Mouse (Mus musculus) forebrain, embryonic 14.5 days (tissue): ENCODE results near the gene Slc6a2. TPM values are rescaled to one million over a fixed set of nuclear protein-coding genes. Genes with fewer than 3 reads are reported as not detected.
A peak's percentile ranks its signal among the peaks of the same experiment; 100 is the strongest.

Experiments
- ATAC-seq: fragments of 200-750 bp; cut with Nextera tagmentation; 2 replicates; pipeline ENCODE4 v1.8.0; 2017; ENCODE audit warnings: mild to moderate bottlenecking, moderate library complexity
- DNase-seq: peaks from one replicate; pipeline ENCODE4 v3.0.0-alpha.2; 2015; ENCODE audit warnings: low spot score
- H3K27ac ChIP-seq: fragments of 300-500 bp; sonication (generic); 2 replicates; pipeline ENCODE4 v1.5.1; 2014; ENCODE audit warnings: low read depth, mild to moderate bottlenecking, control low read depth, low read length, moderate library complexity
- H3K27me3 ChIP-seq: fragments of 300-500 bp; sonication (generic); replicated peaks from 2 replicates; pipeline ENCODE4 v1.6.1; 2014; ENCODE audit warnings: low read length, control low read depth, mixed read lengths; ENCODE audit not compliant: control insufficient read depth, insufficient read depth
- H3K36me3 ChIP-seq: fragments of 300-500 bp; sonication (generic); 2 replicates; pipeline ENCODE4 v1.6.1; 2014; ENCODE audit warnings: low read length, control low read depth; ENCODE audit not compliant: control insufficient read depth, insufficient read depth
- H3K4me1 ChIP-seq: fragments of 300-500 bp; sonication (generic); 2 replicates; pipeline ENCODE4 v1.6.1; 2014; ENCODE audit warnings: antibody characterized with exemption, low read length, control low read depth; ENCODE audit not compliant: control insufficient read depth, insufficient read depth
- H3K4me2 ChIP-seq: fragments of 300-500 bp; sonication (generic); 2 replicates; pipeline ENCODE4 v1.6.1; 2014; ENCODE audit warnings: mild to moderate bottlenecking, control low read depth, low read length
- H3K4me3 ChIP-seq: fragments of 300-500 bp; sonication (generic); 2 replicates; pipeline ENCODE4 v1.5.1; 2014; ENCODE audit warnings: low read depth, low read length, control low read depth
- H3K9ac ChIP-seq: fragments of 300-500 bp; sonication (generic); 2 replicates; pipeline ENCODE4 v1.6.1; 2014; ENCODE audit warnings: mild to moderate bottlenecking, low read length, control low read depth, moderate library complexity
- H3K9me3 ChIP-seq: fragments of 300-500 bp; sonication (generic); replicated peaks from 2 replicates; pipeline ENCODE4 v1.6.1; 2016; ENCODE audit warnings: low read length, control low read depth, mixed read lengths; ENCODE audit not compliant: control insufficient read depth
- whole genome bisulfite sequencing: fragments of 180-500 bp; shearing (Covaris S2); extraction: QIAGEN DNeasy Blood & Tissue Kit; methylation state at CpG from one replicate; pipeline ENCODE4 v1.1.7; 2014; 5-methylcytosine and 5-hydroxymethylcytosine counted together
- polyA plus RNA-seq: library from polyadenylated mRNA; unstranded; fragments of >200 nt; fragmentation: Nextera tagmentation; extraction: Ambion mirVana; gene quantifications from 2 replicates; pipeline ENCODE4 v1.2.1, GENCODE M21; 2014

Gene Slc6a2
- not detected in 2 replicates for polyA plus RNA-seq

DNA sequence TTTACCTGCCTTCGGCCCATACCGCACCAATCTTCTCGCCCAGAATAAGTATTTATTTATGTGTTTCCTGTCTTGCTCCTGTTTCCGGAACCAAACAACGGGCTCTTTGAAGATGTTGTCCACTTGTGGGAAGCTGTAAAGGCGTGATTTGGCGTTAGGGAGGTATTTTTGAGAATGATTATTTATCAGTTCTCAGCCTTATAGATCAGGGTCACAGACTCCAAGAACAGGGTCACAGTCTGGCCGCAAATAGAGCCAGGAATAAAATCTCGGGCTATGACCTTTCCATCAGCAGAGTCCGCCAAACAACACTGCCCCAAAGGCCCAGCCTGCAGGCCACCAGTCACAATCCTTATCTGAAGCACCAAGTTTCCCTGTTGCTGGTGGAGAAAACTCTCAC is at the start of gene Slc6a2:
Gene Slc6a2, plus strand, starts transcription at position 301 of the 400 bp plus-strand sequence.
- Histone ChIP-seq H3K4me2 (peak within 1 kb of the TSS; percentile 52), H3K4me1 (0 out of 2 replicates have a peak, but pooled peaks cover 4% of the 10 kb centered on the region), H3K36me3 (no peaks in the 10 kb centered on the region), H3K27me3 (peaks cover 34% of the 10 kb centered on the region), H3K27ac (no peak within 1 kb of the TSS), H3K4me3 (peak within 1 kb of the TSS; percentile 24), H3K9ac (peak within 1 kb of the TSS; percentile 37; the same call in 1 of the 2 replicates), H3K9me3 (no peaks in the 10 kb centered on the region)
- WGBS: 80% methylated on average over 10 of the region's 10 CpGs
- no peak for ATAC-seq
- DNase-seq: no peak

DNA sequence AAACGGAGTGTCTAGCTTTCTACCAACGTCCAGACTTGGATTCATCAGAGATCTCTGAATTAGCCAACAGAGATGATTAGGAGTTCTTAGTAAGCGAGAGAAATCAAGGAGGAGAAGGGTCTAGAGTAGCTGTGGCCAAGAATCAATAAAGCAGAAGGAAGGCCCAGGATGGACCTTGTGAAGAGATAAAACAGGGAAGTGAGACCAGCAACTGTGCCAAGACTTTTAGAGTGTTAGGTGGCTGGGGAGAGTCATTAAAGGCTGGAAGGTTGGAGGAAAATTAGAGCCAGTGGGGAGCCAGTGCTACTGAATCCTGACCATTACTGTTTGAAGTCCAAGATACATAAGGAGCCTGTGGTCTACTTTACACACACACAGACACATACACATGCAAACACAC is 48.4 kb upstream of the Slc6a2 start:
- 77% methylated on average over 3 of the region's 3 CpGs for WGBS
- H3K36me3 ChIP-seq: no peaks in the 10 kb centered on the region
- no peak for DNase-seq
- no peaks in the 10 kb centered on the region for H3K9me3 ChIP-seq
- ATAC-seq: no peak
- H3K27me3 ChIP-seq: no peaks in the 10 kb centered on the region
- H3K4me3 ChIP-seq: no peak overlapping the region
- H3K27ac ChIP-seq: no peak overlapping the region
- H3K4me2 ChIP-seq: no peak overlapping the region
- no peaks in the 10 kb centered on the region for H3K4me1 ChIP-seq
- H3K9ac ChIP-seq: no peak overlapping the region

DNA sequence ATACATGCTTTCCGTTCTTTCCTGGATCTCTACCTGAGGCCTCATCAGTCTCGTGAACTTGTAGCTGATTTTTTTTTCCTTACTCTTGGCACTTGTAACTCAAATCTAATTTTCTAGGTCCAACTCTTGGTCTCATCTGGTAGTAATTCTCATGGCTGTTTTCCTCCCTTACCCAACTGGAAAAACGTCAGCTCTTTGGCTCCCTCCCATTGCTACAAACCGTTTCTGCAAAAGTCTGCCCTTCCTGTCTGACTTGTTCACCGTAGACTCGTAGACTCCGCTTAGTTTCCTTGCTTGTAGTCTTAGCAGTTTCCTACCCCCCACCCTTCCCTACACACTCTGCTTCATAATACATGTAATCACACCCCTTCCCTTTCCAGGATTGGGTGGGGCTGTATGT is 46.5 kb upstream of the Slc6a2 start:
- Histone ChIP-seq H3K9ac (no peak overlapping the region), H3K27me3 (no peaks in the 10 kb centered on the region), H3K4me2 (no peak overlapping the region), H3K9me3 (no peaks in the 10 kb centered on the region), H3K36me3 (no peaks in the 10 kb centered on the region), H3K4me1 (no peaks in the 10 kb centered on the region), H3K27ac (no peak overlapping the region), H3K4me3 (no peak overlapping the region)
- ATAC-seq: no peak
- 93% methylated on average over 7 of the region's 7 CpGs for WGBS
- no peak for DNase-seq

DNA sequence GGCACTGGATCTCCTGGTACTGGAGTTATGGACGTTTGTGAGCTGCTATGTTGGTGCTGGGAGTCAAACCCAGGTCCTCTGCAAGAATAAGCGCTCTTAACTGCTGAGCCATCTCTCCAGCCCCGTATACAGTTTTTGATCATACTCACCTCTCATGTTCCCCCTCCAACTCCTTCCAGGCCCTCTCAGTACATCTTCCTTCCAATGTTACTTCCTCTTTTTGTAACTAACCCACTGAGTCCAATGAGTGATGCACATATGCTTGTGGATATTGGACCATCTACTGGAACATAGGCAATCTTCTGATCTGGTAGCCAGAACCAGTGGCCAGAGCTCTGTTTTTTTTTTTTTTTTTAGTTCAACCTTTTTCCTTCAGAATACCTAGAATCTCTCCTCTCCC is 43.8 kb upstream of the Slc6a2 start:
- no peak for ATAC-seq
- no peak overlapping the region for H3K27ac ChIP-seq
- no peaks in the 10 kb centered on the region for H3K27me3 ChIP-seq
- DNase-seq: no peak
- no peaks in the 10 kb centered on the region for H3K9me3 ChIP-seq
- H3K9ac ChIP-seq: no peak overlapping the region
- H3K4me3 ChIP-seq: no peak overlapping the region
- no peaks in the 10 kb centered on the region for H3K36me3 ChIP-seq
- H3K4me2 ChIP-seq: no peak overlapping the region
- H3K4me1 ChIP-seq: no peaks in the 10 kb centered on the region
- WGBS: 85% methylated on average over 3 of the region's 3 CpGs

DNA sequence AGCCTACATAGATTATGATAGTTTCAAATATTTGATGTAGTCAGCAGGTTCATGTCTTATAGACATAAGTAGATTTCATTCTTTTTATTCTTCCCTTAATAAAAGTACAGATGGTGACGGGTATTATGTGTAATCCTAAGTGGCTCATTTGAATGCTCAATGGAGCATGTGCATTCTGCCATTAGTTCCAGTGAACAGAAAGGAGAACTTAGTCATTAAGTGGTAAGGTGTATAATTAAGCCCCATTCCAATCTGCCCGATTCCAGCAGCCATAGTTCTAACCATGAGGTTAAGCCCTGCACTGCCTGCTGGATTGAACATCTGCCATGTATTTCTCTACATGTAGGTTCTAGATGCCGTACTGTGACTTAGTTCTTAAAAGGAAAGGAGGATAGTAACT is 38.1 kb upstream of the Slc6a2 start:
- Histone ChIP-seq H3K9me3 (no peaks in the 10 kb centered on the region), H3K4me1 (no peaks in the 10 kb centered on the region), H3K27me3 (no peaks in the 10 kb centered on the region), H3K4me2 (no peak overlapping the region), H3K9ac (no peak overlapping the region), H3K4me3 (no peak overlapping the region), H3K36me3 (no peaks in the 10 kb centered on the region), H3K27ac (no peak overlapping the region)
- ATAC-seq (no peak), DNase-seq (no peak)
- 40% methylated on average over 3 of the region's 3 CpGs for WGBS

DNA sequence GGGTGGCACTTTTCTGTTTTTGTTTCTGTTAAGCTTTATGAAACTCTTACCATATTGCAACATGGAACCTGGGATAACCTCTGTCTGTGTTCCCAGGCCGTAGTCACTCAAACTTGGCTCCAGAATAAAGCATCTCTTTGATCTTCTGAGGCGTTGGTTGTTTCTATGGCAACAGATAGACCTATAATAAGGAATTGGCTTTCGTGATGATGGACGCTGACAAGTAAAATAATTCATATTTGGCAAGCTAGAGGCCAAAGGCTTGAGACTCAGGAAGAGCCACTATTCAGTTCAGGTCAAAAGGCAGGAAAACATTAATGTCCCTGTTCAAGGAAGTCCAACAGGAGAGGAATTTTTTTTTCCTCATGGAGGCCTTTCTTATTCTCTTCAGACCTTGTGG is 30.9 kb upstream of the Slc6a2 start:
- no peak overlapping the region for H3K9ac ChIP-seq
- H3K27me3 ChIP-seq: no peaks in the 10 kb centered on the region
- 0 out of 2 replicates have a peak, but pooled peaks cover 4% of the 10 kb centered on the region for H3K9me3 ChIP-seq
- H3K36me3 ChIP-seq: no peaks in the 10 kb centered on the region
- WGBS: 80% methylated on average over 4 of the region's 4 CpGs
- DNase-seq (no peak), ATAC-seq (no peak)
- H3K4me2 ChIP-seq: no peak overlapping the region
- H3K4me1 ChIP-seq: no peaks in the 10 kb centered on the region
- H3K4me3 ChIP-seq: no peak overlapping the region
- no peak overlapping the region for H3K27ac ChIP-seq

DNA sequence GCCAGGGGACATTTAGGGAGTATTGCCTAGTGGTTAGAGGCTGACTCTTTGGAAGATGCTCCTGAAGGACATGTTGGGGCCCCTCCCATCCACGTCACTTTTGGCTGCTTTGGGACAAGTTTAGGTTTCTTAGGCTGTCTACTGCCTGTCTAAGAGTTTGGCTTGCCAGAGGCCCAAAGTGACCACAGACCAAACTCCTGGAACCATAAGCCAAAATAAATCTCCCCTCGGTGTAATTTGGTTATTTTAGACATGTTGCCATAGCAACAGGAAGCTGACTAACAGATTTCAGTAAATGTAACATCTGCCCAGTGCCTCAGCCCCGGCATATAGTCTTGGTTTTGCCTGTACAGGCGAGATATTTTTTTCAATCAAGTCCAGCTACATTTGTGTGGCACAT is 21.8 kb upstream of the Slc6a2 start:
- no peaks in the 10 kb centered on the region for H3K27me3 ChIP-seq
- H3K4me3 ChIP-seq: no peak overlapping the region
- ATAC-seq (no peak), DNase-seq (no peak)
- H3K9ac ChIP-seq: no peak overlapping the region
- H3K36me3 ChIP-seq: no peaks in the 10 kb centered on the region
- H3K9me3 ChIP-seq: no peaks in the 10 kb centered on the region
- H3K4me2 ChIP-seq: no peak overlapping the region
- H3K27ac ChIP-seq: no peak overlapping the region
- no peaks in the 10 kb centered on the region for H3K4me1 ChIP-seq
- 90% methylated on average over 4 of the region's 4 CpGs for WGBS

DNA sequence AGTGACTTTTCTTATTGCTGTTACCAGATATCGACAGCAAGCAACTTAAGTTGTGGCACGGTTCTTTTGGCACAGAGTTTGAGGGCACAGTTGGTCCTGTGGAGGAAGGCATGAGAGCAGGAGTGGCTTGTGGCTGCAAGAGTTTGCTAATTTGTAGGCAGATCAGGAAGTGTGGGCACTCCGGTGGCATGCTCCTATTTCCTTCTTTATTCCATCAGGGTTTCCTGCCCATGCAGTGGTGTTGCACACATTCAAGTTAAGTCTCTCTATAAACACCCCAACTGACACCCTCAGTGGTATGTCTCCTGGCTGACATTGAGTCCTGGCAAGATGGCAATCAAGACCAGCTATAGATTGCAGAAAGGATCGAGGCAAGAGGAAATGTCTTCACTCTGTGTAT is 10.8 kb upstream of the Slc6a2 start:
- Histone ChIP-seq H3K9me3 (no peaks in the 10 kb centered on the region), H3K4me3 (no peak overlapping the region), H3K4me2 (no peak overlapping the region), H3K36me3 (no peaks in the 10 kb centered on the region), H3K27me3 (no peaks in the 10 kb centered on the region), H3K27ac (no peak overlapping the region), H3K9ac (no peak overlapping the region), H3K4me1 (no peaks in the 10 kb centered on the region)
- ATAC-seq (no peak), DNase-seq (no peak)
- 90% methylated on average over 4 of the region's 4 CpGs for WGBS

DNA sequence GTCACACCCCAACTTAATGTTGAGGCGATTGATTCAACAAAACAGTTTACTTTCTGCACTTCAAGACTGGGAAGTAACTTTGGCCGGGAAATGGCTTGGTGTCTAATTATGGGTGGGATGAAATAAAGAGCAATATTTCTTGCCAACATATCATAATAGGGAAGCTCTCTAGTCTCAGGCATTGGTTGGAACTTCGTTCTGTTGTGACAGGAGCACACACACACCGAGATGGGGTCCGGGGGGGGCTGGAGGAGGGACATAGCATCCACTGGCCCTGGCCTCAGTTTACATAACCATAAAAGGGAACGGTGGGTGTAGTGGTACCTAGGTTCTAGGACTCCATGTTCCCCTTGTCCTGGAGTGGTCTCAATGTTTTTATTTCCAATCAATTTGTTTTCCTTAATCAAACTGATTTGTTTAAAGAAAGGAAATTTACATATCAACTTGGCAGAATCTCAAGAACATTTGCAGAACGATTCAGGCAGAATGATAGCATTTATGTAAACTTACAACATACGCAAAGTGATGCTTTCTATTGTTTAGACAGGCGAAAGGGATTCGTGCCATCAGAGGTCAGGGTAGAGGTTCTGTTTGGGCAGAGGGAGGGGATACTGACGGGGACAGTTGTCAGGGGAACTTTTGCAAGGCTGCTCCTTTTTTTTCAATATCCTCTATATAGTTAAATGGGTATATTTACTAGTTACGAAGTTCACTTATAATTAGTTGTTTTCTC is 9.1 kb upstream of the Slc6a2 start:
- H3K27ac ChIP-seq: no peak overlapping the region
- no peaks in the 10 kb centered on the region for H3K27me3 ChIP-seq
- 74% methylated on average over 12 of the region's 12 CpGs for WGBS
- DNase-seq (peak; percentile 11), ATAC-seq (no peak)
- H3K9ac ChIP-seq: no peak overlapping the region
- no peak overlapping the region for H3K4me3 ChIP-seq
- no peaks in the 10 kb centered on the region for H3K36me3 ChIP-seq
- no peaks in the 10 kb centered on the region for H3K4me1 ChIP-seq
- H3K9me3 ChIP-seq: no peaks in the 10 kb centered on the region
- no peak overlapping the region for H3K4me2 ChIP-seq
